Mouse (Mus musculus) neural tube, embryonic 14.5 days (tissue): Measurements from ENCODE around the gene Rhox2e. TPM values are rescaled to one million over a fixed set of nuclear protein-coding genes. Genes with fewer than 3 reads are reported as not detected.
"Not testable (repeated sequence)": the region's sequence is repeated elsewhere in the genome, so short reads cannot be mapped to it uniquely, and the experiment has no call there.

Experiments used
- ATAC-seq: fragments of 200-750 bp; cut with Nextera tagmentation; 2 replicates; pipeline ENCODE4 v1.8.0; 2017; ENCODE audit warnings: low read depth, mild to moderate bottlenecking, moderate TSS enrichment, moderate library complexity
- H3K27ac ChIP-seq: fragments of 300-500 bp; sonication (generic); 2 replicates; pipeline ENCODE4 v1.5.1; 2014; ENCODE audit warnings: low read depth, mild to moderate bottlenecking, control low read depth, low read length, moderate library complexity, mixed read lengths
- H3K27me3 ChIP-seq: fragments of 300-500 bp; sonication (generic); 2 replicates; pipeline ENCODE4 v1.6.1; 2014; ENCODE audit warnings: low read length; ENCODE audit not compliant: control insufficient read depth, insufficient read depth
- H3K36me3 ChIP-seq: fragments of 300-500 bp; sonication (generic); 2 replicates; pipeline ENCODE4 v1.6.1; 2014; ENCODE audit warnings: low read length, mixed read lengths; ENCODE audit not compliant: control insufficient read depth, insufficient read depth
- H3K4me1 ChIP-seq: fragments of 300-500 bp; sonication (generic); 2 replicates; pipeline ENCODE4 v1.6.1; 2014; ENCODE audit warnings: low read length; ENCODE audit not compliant: control insufficient read depth, insufficient read depth
- H3K4me2 ChIP-seq: fragments of 300-500 bp; sonication (generic); 2 replicates; pipeline ENCODE4 v1.6.1; 2014; ENCODE audit warnings: mild to moderate bottlenecking, low read depth, low read length, control low read depth
- H3K4me3 ChIP-seq: fragments of 300-500 bp; sonication (generic); 2 replicates; pipeline ENCODE4 v1.5.1; 2014; ENCODE audit warnings: low read depth, low read length, control low read depth, mixed read lengths
- H3K9ac ChIP-seq: fragments of 300-500 bp; sonication (generic); replicated peaks from 2 replicates; pipeline ENCODE4 v1.6.1; 2014; ENCODE audit warnings: low read depth, mild to moderate bottlenecking, control low read depth, low read length, mixed read lengths
- H3K9me3 ChIP-seq: fragments of 300-500 bp; sonication (generic); 2 replicates; pipeline ENCODE4 v1.6.1; 2016; ENCODE audit warnings: low read length; ENCODE audit not compliant: control insufficient read depth
- WGBS: fragments of 180-500 bp; shearing (Covaris S2); extraction: QIAGEN DNeasy Blood & Tissue Kit; methylation state at CpG from one replicate; pipeline ENCODE4 v1.1.7; 2014; 5-methylcytosine and 5-hydroxymethylcytosine counted together
- polyA plus RNA-seq: library from polyadenylated mRNA; unstranded; fragments of >200 nt; fragmentation: Nextera tagmentation; extraction: Ambion mirVana; gene quantifications from 2 replicates; pipeline ENCODE4 v1.2.1, GENCODE M21; 2014

Gene Rhox2e
- not detected in 2 replicates for polyA plus RNA-seq

GRCm38 (mm10) chrX:37530152-37530551 is at the start of gene Rhox2e:
Rhox2e (plus strand) TSS chrX:37530452.
- H3K4me2 ChIP-seq, H3K27ac ChIP-seq, H3K27me3 ChIP-seq, H3K36me3 ChIP-seq, H3K9ac ChIP-seq, H3K4me1 ChIP-seq, H3K9me3 ChIP-seq, ATAC-seq, H3K4me3 ChIP-seq: not testable (repeated sequence)
- 91% methylated on average over 2 of the region's 8 CpGs for WGBS

GRCm38 (mm10) chrX:37514059-37514458 is 16.2 kb upstream of the Rhox2e start, which contains the start of gene Rhox4d:
Rhox4d (plus strand) TSS chrX:37514359.
- not testable (repeated sequence) for H3K9me3 ChIP-seq, ATAC-seq, H3K4me2 ChIP-seq, H3K4me1 ChIP-seq, H3K36me3 ChIP-seq, H3K27ac ChIP-seq, H3K9ac ChIP-seq, H3K4me3 ChIP-seq, H3K27me3 ChIP-seq
- WGBS: 94% methylated on average over 8 of the region's 18 CpGs

DNA sequence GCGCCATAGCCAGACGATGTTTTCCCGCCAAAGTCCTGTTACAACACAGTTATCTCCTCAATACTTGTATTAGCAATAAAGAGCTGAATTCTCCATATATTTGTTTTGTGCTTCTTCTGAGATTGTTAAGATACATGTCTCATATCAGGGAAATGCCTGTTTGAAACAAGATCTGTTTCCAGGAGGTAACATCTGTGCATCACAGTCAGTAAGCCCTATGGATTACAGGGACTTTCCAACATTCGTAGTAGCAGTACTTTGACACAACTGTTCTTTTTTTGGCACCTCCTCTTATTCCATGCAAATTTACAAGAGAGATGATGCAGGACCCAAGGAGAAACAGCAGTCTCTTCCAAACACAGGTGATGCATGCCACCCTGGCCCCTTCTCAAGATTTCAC is 11.5 kb downstream of the Rhox2e start, which contains the start of gene Rhox3e:
Gene Rhox3e (plus strand): TSS at position 301 of the 400 bp plus-strand sequence.
- WGBS: no CpG with 5 or more reads among the region's 4 CpGs
- H3K36me3 ChIP-seq, H3K9me3 ChIP-seq, H3K4me3 ChIP-seq, H3K9ac ChIP-seq, H3K27me3 ChIP-seq, H3K4me1 ChIP-seq, H3K4me2 ChIP-seq, ATAC-seq, H3K27ac ChIP-seq: not testable (repeated sequence)

DNA sequence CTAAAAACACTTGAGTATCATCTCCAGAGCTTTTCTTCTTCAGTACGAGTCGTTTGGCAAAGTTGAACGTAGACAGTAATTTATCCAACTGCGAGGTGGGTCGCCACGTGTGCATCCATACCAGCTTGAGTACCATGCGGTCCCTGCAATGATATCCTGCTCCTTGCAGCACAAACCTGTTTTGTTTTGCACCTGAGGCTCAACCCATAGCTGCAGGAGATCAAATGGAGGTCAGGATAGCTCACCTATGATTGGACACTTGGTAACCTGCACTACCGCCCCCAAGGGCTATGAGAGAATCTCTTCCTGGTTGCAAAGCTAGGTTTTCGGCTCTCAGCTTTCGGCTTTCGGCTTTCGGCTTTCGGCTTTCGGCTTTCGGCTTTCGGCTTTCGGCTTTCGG is 26.9 kb downstream of the Rhox2e start, which contains the start of gene Rhox4e:
Gene Rhox4e (plus strand): TSS at position 301 of the 400 bp plus-strand sequence.
- 99% methylated on average over 10 of the region's 18 CpGs for WGBS
- ATAC-seq, H3K4me2 ChIP-seq, H3K4me3 ChIP-seq, H3K4me1 ChIP-seq, H3K27ac ChIP-seq, H3K9ac ChIP-seq, H3K9me3 ChIP-seq, H3K36me3 ChIP-seq, H3K27me3 ChIP-seq: not testable (repeated sequence)

GRCm38 (mm10) chrX:37571105-37571504 is 40.9 kb downstream of the Rhox2e start, which contains the start of gene Rhox2f:
Rhox2f (plus strand) TSS chrX:37571405.
- not testable (repeated sequence) for H3K4me3 ChIP-seq, H3K4me2 ChIP-seq, H3K36me3 ChIP-seq, H3K4me1 ChIP-seq, H3K9me3 ChIP-seq, H3K9ac ChIP-seq, H3K27ac ChIP-seq, ATAC-seq, H3K27me3 ChIP-seq
- WGBS: 93% methylated on average over 5 of the region's 8 CpGs

- ATAC-seq, H3K27ac ChIP-seq: not testable (repeated sequence)
- 84% methylated on average over 2 of the region's 2 CpGs for WGBS
Observed at GRCm38 (mm10) chrX:37572638-37573037, 42.4 kb downstream of the Rhox2e start.

GRCm38 (mm10) chrX:37580692-37581091 is 50.4 kb downstream of the Rhox2e start, which contains the start of gene Rhox3f:
Rhox3f (plus strand) TSS chrX:37580992.
- not testable (repeated sequence) for H3K4me2 ChIP-seq, ATAC-seq, H3K27ac ChIP-seq, H3K4me3 ChIP-seq, H3K27me3 ChIP-seq, H3K9ac ChIP-seq, H3K9me3 ChIP-seq, H3K36me3 ChIP-seq, H3K4me1 ChIP-seq

More at GRCm38 (mm10) chrX:37572638-37573037, 42.4 kb downstream of the Rhox2e start:
- not testable (repeated sequence) for H3K36me3 ChIP-seq, H3K4me2 ChIP-seq, H3K4me3 ChIP-seq, H3K4me1 ChIP-seq, H3K9me3 ChIP-seq, H3K9ac ChIP-seq, H3K27me3 ChIP-seq

Other genes starting within 250 kb of the Rhox2e start
- gene Rhox3a2, start 150.4 kb upstream of the Rhox2e start, polyA plus RNA-seq: not detected in 2 replicates
- gene Rhox4a2, start 139.6 kb upstream of the Rhox2e start, polyA plus RNA-seq: not detected in 2 replicates
- 0.36 TPM in 1 of 2 replicates, not detected in the other for gene Rhox2b, start 118.4 kb upstream of the Rhox2e start, polyA plus RNA-seq
- not detected in 2 replicates for gene Rhox4b, start 98.0 kb upstream of the Rhox2e start, polyA plus RNA-seq
- not detected in 2 replicates for gene Rhox2c, start 76.8 kb upstream of the Rhox2e start, polyA plus RNA-seq
- gene Rhox3c, start 71.9 kb upstream of the Rhox2e start, polyA plus RNA-seq: not detected in 2 replicates
- not detected in 2 replicates for gene Rhox4c, start 50.1 kb upstream of the Rhox2e start, polyA plus RNA-seq
- not detected in 2 replicates for gene Rhox2d, start 37.0 kb upstream of the Rhox2e start, polyA plus RNA-seq
- not detected in 2 replicates for gene Rhox4d, start 16.1 kb upstream of the Rhox2e start, polyA plus RNA-seq
- gene Rhox3e, start 11.6 kb downstream of the Rhox2e start, polyA plus RNA-seq: not detected in 2 replicates
- not detected in 2 replicates for gene Rhox4e, start 27.0 kb downstream of the Rhox2e start, polyA plus RNA-seq
- not detected in 2 replicates for gene Rhox2f, start 41.0 kb downstream of the Rhox2e start, polyA plus RNA-seq
- gene Rhox3f, start 50.5 kb downstream of the Rhox2e start, polyA plus RNA-seq: not detected in 2 replicates
- not detected in 2 replicates for gene Rhox4f, start 77.3 kb downstream of the Rhox2e start, polyA plus RNA-seq
- gene Rhox3g, start 98.2 kb downstream of the Rhox2e start, polyA plus RNA-seq: not detected in 2 replicates
- gene Rhox2g, start 113.0 kb downstream of the Rhox2e start, polyA plus RNA-seq: not detected in 2 replicates
- not detected in 2 replicates for gene Rhox4g, start 120.9 kb downstream of the Rhox2e start, polyA plus RNA-seq
- not detected in 2 replicates for gene Rhox3h, start 138.3 kb downstream of the Rhox2e start, polyA plus RNA-seq
- gene Rhox2h, start 142.8 kb downstream of the Rhox2e start, polyA plus RNA-seq: not detected in 2 replicates